Mouse (Mus musculus) embryonic facial prominence, embryonic 13.5 days (tissue): Measurements from ENCODE around the gene Vrk3. TPM values are rescaled to one million over a fixed set of nuclear protein-coding genes. Genes with fewer than 3 reads are reported as not detected.
"Not testable (repeated sequence)": the region's sequence is repeated elsewhere in the genome, so short reads cannot be mapped to it uniquely, and the experiment has no call there.

ENCODE experiments used
- ATAC-seq: fragments of 200-750 bp; cut with Nextera tagmentation; 2 replicates; pipeline ENCODE4 v1.8.0; 2017; ENCODE audit warnings: low read depth; ENCODE audit not compliant: insufficient number of reproducible peaks, insufficient read depth, low FRiP score, low TSS enrichment
- H3K27ac ChIP-seq: fragments of 300-500 bp; sonication (generic); 2 replicates; pipeline ENCODE4 v1.5.1; 2015; ENCODE audit warnings: moderate library complexity, mild to moderate bottlenecking, inconsistent platforms
- H3K27me3 ChIP-seq: fragments of 300-500 bp; sonication (generic); 2 replicates; pipeline ENCODE4 v1.6.1; 2015; ENCODE audit warnings: mild to moderate bottlenecking, inconsistent platforms
- H3K36me3 ChIP-seq: fragments of 300-500 bp; sonication (generic); 2 replicates; pipeline ENCODE4 v1.6.1; 2015; ENCODE audit warnings: mild to moderate bottlenecking, inconsistent platforms
- H3K4me1 ChIP-seq: fragments of 300-500 bp; sonication (generic); 2 replicates; pipeline ENCODE4 v1.6.1; 2015; ENCODE audit warnings: inconsistent platforms
- H3K4me2 ChIP-seq: fragments of 300-500 bp; sonication (generic); 2 replicates; pipeline ENCODE4 v1.6.1; 2015; ENCODE audit warnings: moderate library complexity, mild to moderate bottlenecking, inconsistent platforms
- H3K4me3 ChIP-seq: fragments of 300-500 bp; sonication (generic); 2 replicates; pipeline ENCODE4 v1.5.1; 2015; ENCODE audit warnings: mild to moderate bottlenecking, inconsistent platforms
- H3K9ac ChIP-seq: fragments of 300-500 bp; sonication (generic); 2 replicates; pipeline ENCODE4 v1.6.1; 2015; ENCODE audit warnings: mild to moderate bottlenecking, inconsistent platforms
- H3K9me3 ChIP-seq: fragments of 300-500 bp; sonication (generic); 2 replicates; pipeline ENCODE4 v1.6.1; 2016; ENCODE audit warnings: inconsistent platforms
- WGBS: fragments of 180-500 bp; shearing (Covaris S2); methylation state at CpG from one replicate; pipeline ENCODE4 v1.1.7; 2015; ENCODE audit warnings: mixed read lengths; 5-methylcytosine and 5-hydroxymethylcytosine counted together
- polyA plus RNA-seq: library from polyadenylated mRNA; unstranded; fragments of >200 nt; fragmentation: Nextera tagmentation; extraction: Ambion mirVana; gene quantifications from 2 replicates; pipeline ENCODE4 v1.2.1, GENCODE M21; 2015

Gene Vrk3
- polyA plus RNA-seq, 1 experiment from 2014 or later, result 35.9 TPM

DNA sequence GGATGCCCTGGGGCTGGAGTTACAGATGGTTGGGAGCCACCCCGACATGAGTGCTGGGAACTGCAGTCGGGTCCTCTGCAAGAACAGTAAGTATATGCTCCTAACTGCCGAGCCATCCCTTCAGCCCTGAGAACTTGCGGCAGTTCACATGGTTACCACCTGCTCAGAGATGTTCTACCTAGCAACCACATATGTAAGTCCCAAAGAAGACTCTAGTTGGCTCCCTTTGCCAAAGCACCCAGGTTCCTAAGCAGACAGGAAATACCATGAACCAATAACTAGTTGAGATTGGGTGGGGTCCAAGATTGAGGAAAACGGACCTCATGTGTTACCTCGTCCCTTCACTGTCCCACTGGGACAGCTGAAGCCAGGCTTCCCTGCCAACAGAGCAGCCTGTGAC is 21.9 kb upstream of the Vrk3 start:
- Histone ChIP-seq H3K36me3 (no peaks in the 10 kb centered on the region), H3K9me3 (0 out of 2 replicates have a peak, but pooled peaks cover 2% of the 10 kb centered on the region), H3K27ac (no peak overlapping the region), H3K27me3 (no peaks in the 10 kb centered on the region), H3K4me2 (no peak overlapping the region), H3K4me3 (no peak overlapping the region), H3K4me1 (no peaks in the 10 kb centered on the region), H3K9ac (no peak overlapping the region)
- ATAC-seq, result no peak
- WGBS, result 70% methylated on average over 6 of the region's 6 CpGs

DNA sequence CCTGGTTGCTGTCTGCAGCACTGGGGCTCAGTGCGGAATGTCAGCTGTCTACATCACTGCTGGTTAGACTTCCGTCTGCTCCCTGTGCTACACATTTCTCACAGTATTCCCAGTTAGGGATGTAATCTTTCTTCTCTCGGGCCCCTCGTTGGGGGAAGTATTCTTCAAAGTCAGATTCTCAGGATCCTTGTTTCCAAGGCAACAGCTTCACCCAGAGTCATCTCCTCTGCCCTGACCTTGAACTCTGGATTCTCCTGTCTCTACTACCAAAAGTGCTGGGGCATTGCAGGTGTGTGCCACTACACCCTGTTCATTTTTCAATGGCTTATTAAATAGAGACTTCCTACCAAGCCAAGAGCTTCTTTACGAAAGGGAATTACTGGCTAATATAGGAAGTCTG is 21.1 kb upstream of the Vrk3 start:
- peaks cover 3% of the 10 kb centered on the region; the same call in 1 of the 2 replicates for H3K36me3 ChIP-seq
- H3K4me2 ChIP-seq, result no peak overlapping the region
- H3K4me3 ChIP-seq, result no peak overlapping the region
- H3K9ac ChIP-seq, result no peak overlapping the region
- no peaks in the 10 kb centered on the region for H3K4me1 ChIP-seq
- no peak overlapping the region for H3K27ac ChIP-seq
- no peaks in the 10 kb centered on the region for H3K27me3 ChIP-seq
- 69% methylated on average over 5 of the region's 5 CpGs for WGBS
- H3K9me3 ChIP-seq, result 0 out of 2 replicates have a peak, but pooled peaks cover 2% of the 10 kb centered on the region
- ATAC-seq, result no peak

DNA sequence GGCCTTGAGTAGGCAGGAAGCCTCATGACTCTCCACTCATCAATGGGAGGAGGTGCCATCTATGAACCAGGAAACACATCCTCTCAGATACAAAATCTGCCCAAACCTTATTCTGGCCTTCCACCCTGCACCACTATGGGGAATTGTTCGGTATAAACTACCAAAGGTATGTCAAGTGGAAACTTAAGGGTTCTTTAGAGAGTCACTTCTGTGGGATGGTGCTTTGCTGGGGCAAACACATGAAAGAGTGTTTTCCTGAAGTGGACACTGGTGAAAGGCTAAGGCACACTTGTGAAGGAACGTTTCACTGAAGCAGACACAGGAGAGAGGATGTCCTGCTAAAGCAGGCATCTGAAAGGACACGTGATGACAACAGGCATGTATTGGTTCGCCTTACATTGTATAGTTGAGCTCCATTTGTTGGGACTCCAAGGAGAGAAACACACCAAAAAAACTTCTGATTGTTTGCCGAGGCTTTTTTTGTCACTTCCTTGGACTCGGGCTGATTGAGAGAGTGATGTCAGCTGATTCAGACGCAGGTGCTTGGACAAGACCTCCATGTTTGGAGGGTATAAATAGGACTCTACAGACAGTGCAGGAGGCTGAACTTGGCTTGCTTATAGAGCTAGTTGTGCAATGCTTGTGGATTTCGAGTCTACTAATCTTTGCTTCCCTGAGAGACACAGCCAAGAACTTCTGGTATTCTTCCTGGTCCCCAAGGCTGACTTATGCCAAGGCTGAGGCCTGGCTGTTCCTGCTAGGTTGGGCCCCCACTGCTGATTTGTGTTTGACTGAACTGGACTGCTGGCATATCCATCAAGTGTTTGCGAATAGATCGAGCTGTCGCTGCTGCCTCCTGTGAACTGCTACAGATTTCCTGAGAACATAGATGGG is 19.9 kb upstream of the Vrk3 start:
- 85% methylated on average over 11 of the region's 11 CpGs for WGBS
- Histone ChIP-seq H3K27ac (no peak overlapping the region), H3K4me2 (no peak overlapping the region), H3K27me3 (no peaks in the 10 kb centered on the region), H3K9ac (no peak overlapping the region), H3K9me3 (0 out of 2 replicates have a peak, but pooled peaks cover 2% of the 10 kb centered on the region), H3K36me3 (peaks cover 8% of the 10 kb centered on the region; the same call in 1 of the 2 replicates), H3K4me3 (no peak overlapping the region), H3K4me1 (no peaks in the 10 kb centered on the region)
- ATAC-seq, result no peak

DNA sequence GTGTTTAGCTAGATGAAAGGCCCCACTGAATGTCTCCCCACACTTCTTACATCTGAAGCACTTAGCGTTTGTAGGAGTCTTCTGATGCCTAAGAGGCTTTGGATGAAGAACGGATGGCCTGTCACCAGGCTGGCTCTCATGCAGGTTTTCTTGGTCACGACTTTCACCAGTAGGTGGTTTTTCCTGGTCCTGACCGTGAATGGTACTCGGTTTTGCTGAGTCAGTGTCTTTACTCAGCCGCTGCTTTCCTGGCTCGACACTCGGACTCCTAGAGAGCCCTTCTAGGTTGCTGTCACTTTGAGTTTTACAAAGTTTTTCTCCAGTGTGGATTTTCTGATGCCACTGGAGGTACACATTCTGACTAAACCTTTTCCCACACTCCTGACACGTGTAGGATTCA is 14.5 kb upstream of the Vrk3 start:
- ATAC-seq, result no peak
- Histone ChIP-seq H3K4me1 (no peaks in the 10 kb centered on the region), H3K27me3 (no peaks in the 10 kb centered on the region), H3K27ac (no peak overlapping the region), H3K9ac (no peak overlapping the region), H3K4me3 (no peak overlapping the region), H3K4me2 (no peak overlapping the region), H3K9me3 (no peaks in the 10 kb centered on the region), H3K36me3 (peaks cover 20% of the 10 kb centered on the region)
- 91% methylated on average over 9 of the region's 9 CpGs for WGBS

DNA sequence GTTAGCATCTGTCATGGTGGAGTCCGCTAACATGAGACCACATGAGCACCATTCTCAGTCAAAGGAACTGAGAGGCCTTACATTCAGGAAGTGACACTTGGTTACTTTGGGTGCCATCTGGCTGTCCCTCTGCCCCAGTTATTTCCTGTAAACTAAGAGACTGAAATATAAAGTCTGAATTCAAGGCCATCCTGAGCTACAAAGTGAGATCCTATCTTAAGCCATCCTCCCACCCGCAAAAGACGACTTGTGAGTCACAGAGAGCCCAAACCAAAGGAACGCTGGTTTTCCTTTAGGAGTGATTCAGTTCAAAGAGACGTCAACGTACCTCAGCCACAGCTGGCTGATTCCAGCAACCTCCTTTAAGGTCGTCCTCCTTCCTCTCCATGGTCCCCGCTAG is 6.9 kb upstream of the Vrk3 start:
- Histone ChIP-seq H3K4me3 (no peak overlapping the region), H3K36me3 (no peaks in the 10 kb centered on the region), H3K4me2 (no peak overlapping the region), H3K9me3 (no peaks in the 10 kb centered on the region), H3K9ac (no peak overlapping the region), H3K27me3 (no peaks in the 10 kb centered on the region), H3K4me1 (peaks cover 7% of the 10 kb centered on the region; the same call in 1 of the 2 replicates), H3K27ac (no peak overlapping the region)
- ATAC-seq, result no peak
- 77% methylated on average over 8 of the region's 8 CpGs for WGBS

DNA sequence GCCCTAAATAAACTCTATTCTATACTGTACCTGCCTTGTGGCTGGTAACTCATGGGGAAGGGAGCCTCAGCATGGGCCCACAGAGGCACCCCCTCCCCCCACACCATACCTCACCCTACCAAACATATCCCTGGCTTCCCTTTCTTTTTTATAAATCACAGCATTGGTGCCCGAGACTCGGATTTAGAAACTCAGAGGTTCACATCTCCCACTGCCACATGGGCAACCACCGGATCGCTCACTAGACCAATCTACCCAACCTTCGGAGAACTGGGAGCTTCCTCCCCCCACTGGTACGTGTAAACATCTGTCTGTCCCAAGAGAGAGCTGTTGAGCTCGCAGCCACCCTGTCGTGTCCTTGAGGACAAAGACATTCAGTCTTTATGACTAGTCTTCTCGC is 3.9 kb upstream of the Vrk3 start:
- no peaks in the 10 kb centered on the region for H3K9me3 ChIP-seq
- peaks cover 20% of the 10 kb centered on the region for H3K4me1 ChIP-seq
- peak overlapping the region; percentile 73 for H3K9ac ChIP-seq
- no peaks in the 10 kb centered on the region for H3K36me3 ChIP-seq
- 32% methylated on average over 9 of the region's 9 CpGs for WGBS
- no peaks in the 10 kb centered on the region for H3K27me3 ChIP-seq
- ATAC-seq, result no peak
- peak overlapping the region; percentile 51 for H3K4me3 ChIP-seq
- no peak overlapping the region for H3K27ac ChIP-seq
- H3K4me2 ChIP-seq, result peak overlapping the region; percentile 79

DNA sequence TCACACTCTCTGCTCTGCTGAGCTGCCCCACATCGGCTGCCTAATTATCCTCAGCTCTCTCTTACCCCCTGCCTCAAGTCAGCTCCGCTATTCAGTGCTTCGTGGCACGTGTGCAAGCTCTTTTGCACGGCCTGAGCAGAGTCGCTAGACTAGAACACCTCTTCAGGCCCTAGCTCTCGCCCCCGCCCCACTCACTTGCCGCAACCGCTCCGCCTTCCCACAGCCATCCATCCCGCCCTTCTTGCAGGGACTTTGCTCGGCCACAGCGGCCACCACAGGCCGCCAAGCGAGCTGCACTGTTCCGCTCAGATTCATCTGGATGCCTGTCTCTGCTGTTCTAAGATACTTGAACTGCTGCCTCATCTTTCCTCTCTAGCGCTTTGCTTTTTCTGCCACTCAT is 3.1 kb upstream of the Vrk3 start:
- Histone ChIP-seq H3K4me3 (peak overlapping the region; percentile 51), H3K27ac (0 out of 2 replicates have a peak overlapping the region, but pooled peaks have one; percentile 28), H3K4me2 (peak overlapping the region; percentile 79), H3K4me1 (peaks cover 27% of the 10 kb centered on the region), H3K36me3 (no peaks in the 10 kb centered on the region), H3K27me3 (no peaks in the 10 kb centered on the region), H3K9me3 (no peaks in the 10 kb centered on the region), H3K9ac (peak overlapping the region; percentile 73)
- peak; percentile 59 for ATAC-seq
- under 1% methylated on average over 18 of the region's 18 CpGs for WGBS

DNA sequence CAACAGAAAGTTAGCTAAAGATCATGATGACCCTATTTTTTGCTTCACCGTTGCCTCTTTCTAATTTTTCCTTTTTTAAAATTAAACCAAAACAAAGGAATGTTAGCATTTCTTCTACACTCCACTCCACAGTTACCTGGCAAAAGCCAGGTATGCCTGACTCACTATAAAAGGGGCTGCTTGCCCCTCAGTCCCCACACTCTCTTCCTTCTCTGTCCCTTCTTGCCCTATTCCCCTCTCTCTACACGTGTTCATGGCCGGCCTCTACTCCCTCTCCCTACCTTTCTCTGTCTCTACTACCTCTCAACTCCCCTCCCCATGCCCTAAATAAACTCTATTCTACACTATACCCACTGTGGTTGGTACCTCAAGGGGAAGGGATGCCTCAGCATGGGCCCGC is 1.1 kb upstream of the Vrk3 start:
- Histone ChIP-seq H3K4me2 (peak overlapping the region; percentile 84), H3K36me3 (peaks cover 3% of the 10 kb centered on the region), H3K27me3 (no peaks in the 10 kb centered on the region), H3K4me1 (peaks cover 27% of the 10 kb centered on the region), H3K4me3 (peak overlapping the region; percentile 65), H3K27ac (no peak overlapping the region), H3K9me3 (no peaks in the 10 kb centered on the region), H3K9ac (no peak overlapping the region; the same call in 1 of the 2 replicates)
- 62% methylated on average over 4 of the region's 4 CpGs for WGBS
- no peak for ATAC-seq

DNA sequence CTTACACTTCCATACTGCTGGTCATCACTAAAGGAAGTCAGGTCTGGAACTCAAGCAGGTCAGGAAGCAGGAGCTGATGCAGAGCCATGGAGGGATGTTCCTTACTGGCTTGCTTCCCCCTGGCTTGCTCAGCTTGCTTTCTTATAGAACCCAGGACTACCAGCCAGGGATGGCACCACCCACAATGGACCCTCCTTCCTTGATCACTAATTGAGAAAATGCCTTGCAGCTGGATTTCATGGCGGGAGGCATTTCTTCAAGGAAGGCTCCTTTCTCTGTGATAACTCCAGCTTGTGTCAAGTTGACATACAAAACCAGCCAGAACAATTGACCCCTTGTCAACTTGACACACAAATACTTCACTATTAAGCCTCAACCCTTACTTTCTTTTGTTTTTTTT is 2.7 kb downstream of the Vrk3 start, which contains the start of gene Zfp473:
TSS of gene Zfp473 (minus strand) at position 101 of the 400 bp plus-strand sequence.
- H3K4me3 ChIP-seq, H3K9ac ChIP-seq: not testable (repeated sequence)
- 59% methylated on average over 1 of the region's 1 CpGs for WGBS

DNA sequence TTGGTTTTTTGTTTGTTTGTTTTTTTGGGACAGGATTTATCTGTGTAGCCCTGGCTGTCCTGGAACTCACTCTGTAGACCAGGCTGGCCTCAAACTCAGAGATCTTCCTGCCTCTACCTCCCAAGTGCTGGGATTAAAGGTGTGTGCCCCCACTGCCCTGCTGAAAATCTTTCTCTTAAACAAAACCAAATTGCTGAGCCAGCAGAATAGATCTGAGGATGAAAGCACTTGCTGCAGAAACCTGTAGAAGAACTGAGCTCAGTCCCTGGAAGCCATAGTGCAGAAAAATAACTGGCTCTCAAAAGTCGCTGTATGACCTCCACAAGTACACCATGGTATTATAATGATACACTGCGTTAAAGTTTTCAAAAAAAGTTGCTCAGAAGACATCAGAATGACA is 9.0 kb downstream of the Vrk3 start:
- WGBS, result 86% methylated on average over 2 of the region's 2 CpGs
- Histone ChIP-seq H3K4me3 (no peak overlapping the region), H3K27me3 (no peaks in the 10 kb centered on the region), H3K36me3 (peaks cover 97% of the 10 kb centered on the region), H3K27ac (no peak overlapping the region), H3K4me1 (no peaks in the 10 kb centered on the region), H3K9ac (no peak overlapping the region), H3K9me3 (no peaks in the 10 kb centered on the region), H3K4me2 (no peak overlapping the region)
- no peak for ATAC-seq

More for the DNA sequence above, 2.7 kb downstream of the Vrk3 start, which contains the start of gene Zfp473:
- not testable (repeated sequence) for H3K27ac ChIP-seq, H3K4me2 ChIP-seq, H3K27me3 ChIP-seq, ATAC-seq, H3K9me3 ChIP-seq
- Histone ChIP-seq H3K36me3 (peaks cover 40% of the 10 kb centered on the region), H3K4me1 (peaks cover 20% of the 10 kb centered on the region)

DNA sequence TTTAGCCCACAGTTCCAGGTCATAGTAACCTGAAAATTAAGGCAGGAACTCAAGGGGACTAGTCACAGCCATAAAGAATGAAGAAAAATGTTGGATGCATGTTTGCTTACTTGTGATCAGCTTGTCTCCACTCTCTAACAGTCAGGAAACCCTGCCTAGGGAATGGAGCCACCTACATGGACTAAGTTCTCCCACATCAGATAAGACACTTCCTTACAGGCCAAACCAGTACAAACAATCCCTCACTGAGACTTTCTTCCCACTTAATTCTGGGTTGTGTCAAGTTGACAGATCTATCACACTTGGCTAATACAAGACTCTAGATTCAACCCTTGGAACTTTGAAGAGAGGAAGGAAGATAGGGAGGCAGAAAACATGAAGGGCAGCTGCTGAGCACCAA is 12.2 kb downstream of the Vrk3 start:
- no peaks in the 10 kb centered on the region for H3K4me1 ChIP-seq
- H3K4me2 ChIP-seq, result no peak overlapping the region
- H3K36me3 ChIP-seq, result peaks cover 94% of the 10 kb centered on the region
- no peak overlapping the region for H3K9ac ChIP-seq
- H3K27ac ChIP-seq, result no peak overlapping the region
- no peak overlapping the region for H3K4me3 ChIP-seq
- no peaks in the 10 kb centered on the region for H3K27me3 ChIP-seq
- no peaks in the 10 kb centered on the region for H3K9me3 ChIP-seq
- ATAC-seq, result no peak

DNA sequence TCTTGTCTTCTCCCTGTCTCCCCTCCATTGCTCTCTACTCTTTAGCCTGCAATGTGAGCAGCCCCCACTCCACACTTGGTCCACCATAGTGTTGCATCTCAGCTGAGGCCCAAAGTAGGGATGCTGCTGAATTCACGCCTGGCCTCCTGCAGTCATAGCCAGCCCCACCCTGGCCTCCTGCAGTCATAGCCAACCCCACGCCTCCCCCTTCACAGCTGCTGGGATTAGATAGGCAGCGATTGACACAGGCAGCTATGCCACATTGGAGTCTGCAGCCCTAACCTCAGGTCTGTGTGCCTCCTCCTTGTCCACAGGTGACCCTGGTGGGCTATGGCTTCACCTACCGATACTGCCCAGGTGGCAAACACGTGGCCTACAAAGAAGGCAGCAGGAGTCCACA is 19.9 kb downstream of the Vrk3 start:
- H3K36me3 ChIP-seq, result peaks cover 93% of the 10 kb centered on the region
- WGBS, result 85% methylated on average over 5 of the region's 5 CpGs
- no peak overlapping the region for H3K4me2 ChIP-seq
- no peaks in the 10 kb centered on the region for H3K27me3 ChIP-seq
- no peaks in the 10 kb centered on the region for H3K9me3 ChIP-seq
- H3K4me1 ChIP-seq, result no peaks in the 10 kb centered on the region
- no peak overlapping the region for H3K9ac ChIP-seq
- ATAC-seq, result no peak
- no peak overlapping the region for H3K27ac ChIP-seq
- no peak overlapping the region for H3K4me3 ChIP-seq
